Mouse (Mus musculus): ENCODE measurements around the gene Sh3rf3.

DNA sequence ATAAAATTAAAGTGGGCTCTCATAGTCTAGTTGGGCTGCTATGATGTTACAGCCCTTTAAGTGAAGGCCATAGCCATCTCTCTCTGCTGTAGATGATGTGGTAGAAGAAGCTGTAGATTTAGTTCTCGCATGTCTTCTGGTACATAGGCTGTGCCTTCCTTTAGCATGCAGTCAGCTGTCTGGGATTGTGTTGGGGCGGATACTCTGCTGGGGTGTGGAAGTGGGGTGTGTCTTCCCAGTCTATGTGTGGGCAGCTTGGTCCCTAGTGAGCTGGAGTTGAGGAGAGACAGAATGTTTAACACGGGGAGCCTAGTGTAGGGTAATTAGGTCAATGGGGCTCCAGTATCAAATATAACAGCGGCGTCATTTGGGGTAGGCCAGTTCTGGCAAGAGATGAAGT is 82.3 kb downstream of the Sh3rf3 start:
- no peak for TF ChIP-seq CTCF (IDR thresholded peaks at IDR 0.05; ENCODE audit: low read depth)
- TF ChIP-seq EP300 (IDR thresholded peaks at IDR 0.05; ENCODE audit: low read depth) = no peak
